Mouse (Mus musculus) macrophage (primary cell): ENCODE results near the gene Ldhc. TPM values are rescaled to one million over a fixed set of nuclear protein-coding genes. Genes with fewer than 3 reads are reported as not detected.
"Not testable (repeated sequence)": the region's sequence is repeated elsewhere in the genome, so short reads cannot be mapped to it uniquely, and the experiment has no call there.

Source experiments
- H3K27ac ChIP-seq: fragments of 350-480 bp; formaldehyde crosslinking; 2 replicates; pipeline ENCODE4 v1.9.0; 2021
- H3K36me3 ChIP-seq: fragments of 350-480 bp; formaldehyde crosslinking; 2 replicates; pipeline ENCODE4 v1.9.0; 2021; ENCODE audit errors: inconsistent target
- H3K4me3 ChIP-seq: fragments of 350-480 bp; formaldehyde crosslinking; 2 replicates; pipeline ENCODE4 v1.9.0; 2021; ENCODE audit errors: inconsistent target
- H3K79me2 ChIP-seq: fragments of 350-480 bp; formaldehyde crosslinking; 2 replicates; pipeline ENCODE4 v1.9.0; 2021; ENCODE audit errors: inconsistent target
- WGBS: methylation state at CpG from one replicate; pipeline ENCODE4 v1.1.7; 2026; ENCODE audit warnings: inconsistent platforms; ENCODE audit not compliant: missing documents; 5-methylcytosine and 5-hydroxymethylcytosine counted together
- polyA plus RNA-seq: library from polyadenylated mRNA; stranded (reverse); fragments of 250-400 nt; gene quantifications from 3 replicates; pipeline ENCODE4 v1.2.4, GENCODE M21; 2018; ENCODE audit warnings: inconsistent platforms

Ldhc gene
- polyA plus RNA-seq, 1 experiment from 2014 or later = not detected

GRCm38 (mm10) chr7:46852666-46853065 is 8.3 kb upstream of the Ldhc start:
- 89% methylated on average over 1 of the region's 1 CpGs for WGBS
- peaks cover 26% of the 10 kb centered on the region for H3K79me2 ChIP-seq
- H3K36me3 ChIP-seq = peaks cover 71% of the 10 kb centered on the region
- no peak overlapping the region for H3K4me3 ChIP-seq
- no peak overlapping the region for H3K27ac ChIP-seq

- Histone ChIP-seq H3K4me3 (no peak overlapping the region), H3K27ac (no peak overlapping the region), H3K36me3 (peaks cover 65% of the 10 kb centered on the region), H3K79me2 (peaks cover 19% of the 10 kb centered on the region)
- 97% methylated on average over 8 of the region's 9 CpGs for WGBS
Observed at GRCm38 (mm10) chr7:46853365-46853764, 7.6 kb upstream of the Ldhc start.

- no peaks in the 10 kb centered on the region for H3K79me2 ChIP-seq
- WGBS = 91% methylated on average over 6 of the region's 7 CpGs
- no peak overlapping the region for H3K4me3 ChIP-seq
- peaks cover 44% of the 10 kb centered on the region for H3K36me3 ChIP-seq
- no peak overlapping the region for H3K27ac ChIP-seq
Observed at GRCm38 (mm10) chr7:46855866-46856560, 5.0 kb upstream of the Ldhc start.

- H3K79me2 ChIP-seq = no peaks in the 10 kb centered on the region
- peaks cover 32% of the 10 kb centered on the region for H3K36me3 ChIP-seq
- no peak overlapping the region for H3K27ac ChIP-seq
- no peak overlapping the region for H3K4me3 ChIP-seq
- 54% methylated on average over 9 of the region's 9 CpGs for WGBS
Observed at GRCm38 (mm10) chr7:46857436-46857835, 3.6 kb upstream of the Ldhc start.

- Histone ChIP-seq H3K27ac (no peak overlapping the region), H3K79me2 (no peaks in the 10 kb centered on the region), H3K4me3 (no peak overlapping the region), H3K36me3 (peaks cover 16% of the 10 kb centered on the region)
- WGBS = 93% methylated on average over 6 of the region's 6 CpGs
Observed at GRCm38 (mm10) chr7:46859031-46859430, 2.0 kb upstream of the Ldhc start.

GRCm38 (mm10) chr7:46871988-46872387 is 11.0 kb downstream of the Ldhc start:
- H3K4me3 ChIP-seq = no peak overlapping the region
- H3K27ac ChIP-seq = no peak overlapping the region
- 11% methylated on average over 4 of the region's 4 CpGs for WGBS
- H3K36me3 ChIP-seq = no peaks in the 10 kb centered on the region
- no peaks in the 10 kb centered on the region for H3K79me2 ChIP-seq

- 67% methylated on average over 4 of the region's 4 CpGs for WGBS
- no peak overlapping the region for H3K4me3 ChIP-seq
- no peak overlapping the region for H3K27ac ChIP-seq
- H3K36me3 ChIP-seq = no peaks in the 10 kb centered on the region
- H3K79me2 ChIP-seq = no peaks in the 10 kb centered on the region
Observed at GRCm38 (mm10) chr7:46876841-46877240, 15.8 kb downstream of the Ldhc start.

GRCm38 (mm10) chr7:46877255-46877654 is 16.3 kb downstream of the Ldhc start:
- Histone ChIP-seq H3K4me3 (no peak overlapping the region), H3K27ac (no peak overlapping the region), H3K36me3 (no peaks in the 10 kb centered on the region), H3K79me2 (no peaks in the 10 kb centered on the region)
- 63% methylated on average over 6 of the region's 6 CpGs for WGBS

GRCm38 (mm10) chr7:46879851-46880250 is 18.8 kb downstream of the Ldhc start:
- H3K4me3 ChIP-seq = no peak overlapping the region
- no peaks in the 10 kb centered on the region for H3K79me2 ChIP-seq
- H3K36me3 ChIP-seq = no peaks in the 10 kb centered on the region; the same call in 1 of the 2 replicates
- no peak overlapping the region for H3K27ac ChIP-seq
- 95% methylated on average over 3 of the region's 5 CpGs for WGBS

GRCm38 (mm10) chr7:46880992-46881391 is 20.0 kb downstream of the Ldhc start:
- Histone ChIP-seq H3K27ac (0 out of 2 replicates have a peak overlapping the region, but pooled peaks have one; percentile 0), H3K79me2 (no peaks in the 10 kb centered on the region), H3K4me3 (no peak overlapping the region), H3K36me3 (peaks cover 4% of the 10 kb centered on the region; the same call in 1 of the 2 replicates)
- no CpG with 5 or more reads among the region's 2 CpGs for whole genome bisulfite sequencing

GRCm38 (mm10) chr7:46881941-46882340 is 20.9 kb downstream of the Ldhc start:
- 41% methylated on average over 5 of the region's 8 CpGs for WGBS
- not testable (repeated sequence) for H3K27ac ChIP-seq, H3K4me3 ChIP-seq, H3K79me2 ChIP-seq
- H3K36me3 ChIP-seq = peaks cover 13% of the 10 kb centered on the region; the same call in 1 of the 2 replicates

GRCm38 (mm10) chr7:46883304-46883703 is 22.3 kb downstream of the Ldhc start:
- WGBS = 40% methylated on average over 3 of the region's 3 CpGs

GRCm38 (mm10) chr7:46895511-46895910 is 34.5 kb downstream of the Ldhc start:
- Histone ChIP-seq H3K79me2 (peaks cover 5% of the 10 kb centered on the region; the same call in 1 of the 2 replicates), H3K4me3 (no peak overlapping the region), H3K27ac (no peak overlapping the region), H3K36me3 (peaks cover 29% of the 10 kb centered on the region)
- WGBS = 19% methylated on average over 3 of the region's 3 CpGs

More at GRCm38 (mm10) chr7:46883304-46883703, 22.3 kb downstream of the Ldhc start:
- Histone ChIP-seq H3K79me2 (no peaks in the 10 kb centered on the region), H3K27ac (no peak overlapping the region), H3K36me3 (peaks cover 26% of the 10 kb centered on the region; the same call in 1 of the 2 replicates), H3K4me3 (no peak overlapping the region)

- WGBS = 94% methylated on average over 3 of the region's 3 CpGs
- Histone ChIP-seq H3K27ac (no peak overlapping the region), H3K36me3 (peaks cover 45% of the 10 kb centered on the region), H3K4me3 (no peak overlapping the region), H3K79me2 (peaks cover 5% of the 10 kb centered on the region; the same call in 1 of the 2 replicates)
Observed at GRCm38 (mm10) chr7:46899343-46899742, 38.3 kb downstream of the Ldhc start.

GRCm38 (mm10) chr7:46911250-46911649 is 50.2 kb downstream of the Ldhc start:
- WGBS = 30% methylated on average over 3 of the region's 3 CpGs
- Histone ChIP-seq H3K4me3 (no peak overlapping the region), H3K36me3 (peaks cover 56% of the 10 kb centered on the region), H3K79me2 (peaks cover 33% of the 10 kb centered on the region), H3K27ac (no peak overlapping the region)
